8 mouse cellular contexts compared by ENCODE assay signal in genomic region chr15:8568645-8569528, GRCm38 (mm10). TPM values are rescaled to one million over a fixed set of nuclear protein-coding genes. Genes with fewer than 3 reads are reported as not detected.
DNase-seq lines count a peak whose midpoint lies in the region; ATAC-seq and TF ChIP-seq lines count a peak whose summit lies in the region.

No protein-coding gene starts in this region.

- no peaks in the 10 kb centered on the region; the same call in 1 of the 2 replicates for H3K4me1 ChIP-seq in bone marrow macrophage, adult 2 months (ENCODE audit: control insufficient read depth, insufficient read depth, low read length)
- no peaks in the 10 kb centered on the region for H3K4me1 ChIP-seq in embryonic fibroblast, embryonic 13.5 days (ENCODE audit: control insufficient read depth, insufficient read depth, low read length)
- peaks cover 6% of the 10 kb centered on the region for H3K4me1 ChIP-seq in heart, embryonic 12.5 days (replicated peaks)
- 0 out of 2 replicates have a peak, but pooled peaks cover 4% of the 10 kb centered on the region for H3K4me1 ChIP-seq in kidney, postnatal 0 days (replicated peaks; ENCODE audit: insufficient read depth, low read length)
- peaks cover 2% of the 10 kb centered on the region; the same call in 1 of the 2 replicates for H3K4me1 ChIP-seq in liver, adult 2 months (ENCODE audit: control insufficient read depth, insufficient read depth, low read length)

- no peaks in the 10 kb centered on the region for H3K79me3 ChIP-seq in C2C12 (ENCODE audit: low read depth)

- peak overlapping the region; percentile 55 for H3K4me3 ChIP-seq in C2C12 (ENCODE audit: insufficient read depth, poor library complexity, severe bottlenecking)
- H3K4me3 ChIP-seq in bone marrow macrophage, adult 2 months (ENCODE audit: insufficient read depth, low read length), result peak overlapping the region; percentile 83
- peak overlapping the region; percentile 66 for H3K4me3 ChIP-seq in embryonic fibroblast, embryonic 13.5 days (ENCODE audit: insufficient read depth, low read length)
- H3K4me3 ChIP-seq in heart, embryonic 12.5 days, result peak overlapping the region; percentile 76
- peak overlapping the region; percentile 31 for H3K4me3 ChIP-seq in kidney, postnatal 0 days (replicated peaks; ENCODE audit: low read depth, low read length)
- peak overlapping the region; percentile 72 for H3K4me3 ChIP-seq in liver, adult 2 months (ENCODE audit: insufficient read depth, low read depth, low read length)

- no peaks in the 10 kb centered on the region for H3K79me2 ChIP-seq in C2C12 (ENCODE audit: control insufficient read depth, insufficient read depth)
- no peaks in the 10 kb centered on the region for H3K79me2 ChIP-seq in liver, adult 2 months (ENCODE audit: control insufficient read depth, insufficient read depth, low read length)

- ATAC-seq in heart, embryonic 12.5 days (ENCODE audit: insufficient number of reproducible peaks, low FRiP score), result peak; percentile 74
- ATAC-seq in kidney, postnatal 0 days (replicated peaks; ENCODE audit: low FRiP score, low read depth), result peak; percentile 85
- ATAC-seq in monocyte, adult 5-6 weeks (replicated peaks; ENCODE audit: insufficient number of reproducible peaks, low FRiP score, low TSS enrichment, poor library complexity, severe bottlenecking), result peak; percentile 32; the same call in 1 of the 2 replicates

- peak; percentile 86 for DNase-seq in kidney, postnatal 0 days (ENCODE audit: low spot score)
- DNase-seq in liver, adult 2 months (ENCODE audit: extremely low read depth, low read depth, low spot score), result peak; percentile 39
- DNase-seq in spleen, postnatal 36 days (ENCODE audit: low spot score in 2 of 2), result peak; percentile 82 to 85

- no peak for TF ChIP-seq CTCF in C2C12 (IDR thresholded peaks at IDR 0.05; ENCODE audit: control insufficient read depth, insufficient read depth, insufficient read length)
- no peak for TF ChIP-seq CTCF in bone marrow macrophage, adult 2 months (IDR thresholded peaks at IDR 0.05; ENCODE audit: low read depth, low read length)
- no peak for TF ChIP-seq CTCF in embryonic fibroblast, embryonic 13.5 days (IDR thresholded peaks at IDR 0.05; ENCODE audit: borderline replicate concordance, insufficient read depth, low read length)
- no peak for TF ChIP-seq CTCF in kidney, postnatal 0 days (IDR thresholded peaks at IDR 0.05; ENCODE audit: low read depth)
- no peak for TF ChIP-seq CTCF in liver, adult 2 months (IDR thresholded peaks at IDR 0.05; ENCODE audit: low read depth, low read length)

- no peaks in the 10 kb centered on the region for H3K9me3 ChIP-seq in heart, embryonic 12.5 days (replicated peaks)
- no peaks in the 10 kb centered on the region for H3K9me3 ChIP-seq in kidney, postnatal 0 days (replicated peaks; ENCODE audit: low read length)

- no peaks in the 10 kb centered on the region for H3K36me3 ChIP-seq in C2C12 (ENCODE audit: control insufficient read depth, insufficient read depth)
- H3K36me3 ChIP-seq in heart, embryonic 12.5 days, result no peaks in the 10 kb centered on the region
- no peaks in the 10 kb centered on the region for H3K36me3 ChIP-seq in kidney, postnatal 0 days (ENCODE audit: insufficient read depth, low read length)
- no peaks in the 10 kb centered on the region for H3K36me3 ChIP-seq in liver, adult 2 months (ENCODE audit: control insufficient read depth, insufficient read depth, low read length)

- under 1% methylated on average over 61 of the region's 61 CpGs for WGBS in heart, embryonic 12.5 days
- WGBS in kidney, postnatal 0 days, result under 1% methylated on average over 61 of the region's 61 CpGs
- under 1% methylated on average over 61 of the region's 61 CpGs for WGBS in liver, adult 2 months

- no peak for TF ChIP-seq POLR2A in bone marrow macrophage, adult 2 months (IDR thresholded peaks at IDR 0.05; ENCODE audit: borderline replicate concordance, low read depth, low read length)
- TF ChIP-seq POLR2A in embryonic fibroblast, embryonic 13.5 days (IDR thresholded peaks at IDR 0.05; ENCODE audit: low read depth, low read length), result 0 out of 2 replicates have a peak, but pooled peaks have one; percentile 33
- no peak for TF ChIP-seq POLR2A in liver, adult 2 months (IDR thresholded peaks at IDR 0.05; ENCODE audit: extremely low read depth, insufficient read depth, low read length)

- peaks cover 16% of the 10 kb centered on the region for H3K27me3 ChIP-seq in C2C12 (ENCODE audit: control insufficient read depth, insufficient read depth, insufficient read length)
- H3K27me3 ChIP-seq in heart, embryonic 12.5 days (replicated peaks), result peaks cover 20% of the 10 kb centered on the region
- H3K27me3 ChIP-seq in kidney, postnatal 0 days (ENCODE audit: insufficient read depth, low read length), result no peaks in the 10 kb centered on the region
- no peaks in the 10 kb centered on the region for H3K27me3 ChIP-seq in liver, adult 2 months (ENCODE audit: control insufficient read depth, insufficient read depth, low read length)

- H3K27ac ChIP-seq in bone marrow macrophage, adult 2 months (ENCODE audit: insufficient read depth, low read depth, low read length), result no peak overlapping the region
- H3K27ac ChIP-seq in embryonic fibroblast, embryonic 13.5 days (ENCODE audit: insufficient read depth, low read length), result no peak overlapping the region
- H3K27ac ChIP-seq in heart, embryonic 12.5 days (ENCODE audit: poor library complexity, severe bottlenecking), result no peak overlapping the region
- peak overlapping the region; percentile 86 for H3K27ac ChIP-seq in kidney, postnatal 0 days
- no peak overlapping the region for H3K27ac ChIP-seq in liver, adult 2 months (replicated peaks; ENCODE audit: insufficient read depth, low read depth, low read length)

- peak overlapping the region; percentile 99 for H3K4me2 ChIP-seq in heart, embryonic 12.5 days
- H3K4me2 ChIP-seq in kidney, postnatal 0 days (ENCODE audit: low read length), result peak overlapping the region; percentile 60

- H3ac ChIP-seq in C2C12 (ENCODE audit: control insufficient read depth, insufficient read length, low read depth), result peak overlapping the region; percentile 51

- peak overlapping the region; percentile 69 for H3K9ac ChIP-seq in heart, embryonic 12.5 days
- H3K9ac ChIP-seq in kidney, postnatal 0 days (ENCODE audit: low read depth, low read length), result peak overlapping the region; percentile 46
- H3K9ac ChIP-seq in liver, adult 2 months (ENCODE audit: low read depth, low read length), result peak overlapping the region; percentile 40

TF ChIP-seq in C2C12, 6 proteins besides CTCF, POLR2A, EP300 and RAD21:
- TF ChIP-seq CEBPB (IDR thresholded peaks at IDR 0.05; ENCODE audit: low read depth), result no peak
- no peak for TF ChIP-seq MYOG (IDR thresholded peaks at IDR 0.05; ENCODE audit: control insufficient read depth, extremely low read depth, insufficient read length)
- peak; percentile 45 for TF ChIP-seq MYOD1 (IDR thresholded peaks at IDR 0.05; ENCODE audit: control insufficient read depth, insufficient read length, low read depth)
- TF ChIP-seq FOSL1 (IDR thresholded peaks at IDR 0.05; ENCODE audit: insufficient read depth, low read length, poor library complexity, severe bottlenecking), result no peak
- peak; percentile 49 for TF ChIP-seq MAX (IDR thresholded peaks at IDR 0.05)
- no peak for TF ChIP-seq USF1 (IDR thresholded peaks at IDR 0.05; ENCODE audit: low read depth)

RNA-seq across cellular contexts. Expression of gene Gm2310, which starts 49.1 kb away (rescaled TPM):
- polyA plus RNA-seq in C2C12 (2012; fragmentation: generic; extraction: Trizol), result not detected
- not detected in 2 replicates for polyA plus RNA-seq in bone marrow macrophage, adult 2 months (2012; ENCODE audit: insufficient read depth, insufficient read length, missing spikeins)
- not detected in 2 replicates for polyA plus RNA-seq in embryonic fibroblast, embryonic 13.5 days (2011; ENCODE audit: insufficient read length, low read depth, missing spikeins)
- not detected in 2 replicates for polyA plus RNA-seq in heart, embryonic 12.5 days (2016; fragmentation: Nextera tagmentation; extraction: Ambion mirVana)
- polyA plus RNA-seq in kidney, postnatal 0 days (2015; fragmentation: Nextera tagmentation; extraction: Ambion mirVana), result not detected in 2 replicates
- total RNA-seq in liver, adult 2 months (2014; rRNA removed), result not detected in 2 replicates
- not detected in 2 replicates for polyA plus RNA-seq in liver, adult 2 months (2012; rRNA removed)
- not detected in 3 replicates for total RNA-seq in monocyte, adult 5-6 weeks (2017)

Comparison
In these comparisons a context has a peak if more than half of its experiments do, and no peak if none do; other contexts are left out.
1. H3K4me3 ChIP-seq: peak in every context shown above with its lines; median percentile 83 in bone marrow macrophage, adult 2 months; 76 in heart, embryonic 12.5 days; 72 in liver, adult 2 months; 66 in embryonic fibroblast, embryonic 13.5 days; 55 in C2C12; 31 in kidney, postnatal 0 days.
2. ATAC-seq: peak in every context shown above with its lines; median percentile 85 in kidney, postnatal 0 days; 74 in heart, embryonic 12.5 days; 32 in monocyte, adult 5-6 weeks.